Mouse (Mus musculus) heart, postnatal 10 days (tissue): ENCODE results near the gene Hopx. TPM values are rescaled to one million over a fixed set of nuclear protein-coding genes. Genes with fewer than 3 reads are reported as not detected.

Source experiments
- DNase-seq, 2 experiments: peaks; one replicate each; pipeline ENCODE4 v3.0.0; 2021
- intact Hi-C: fragments of 180-260 bp; cut with DNase I; formaldehyde crosslinking; loops from one replicate; pipeline ENCODE4 v1.15.1; 2025
- total RNA-seq, 2 experiments: library from RNA; stranded (reverse); gene quantifications; 2 replicates each; pipeline ENCODE4 v1.2.3; 2021

Hopx gene
- total RNA-seq: 100 to 1,000 TPM; 498 to 553 TPM

GRCm38 (mm10) chr5:77114817-77115731 lies at the start of gene Hopx:
TSS of gene Hopx (minus strand) at chr5:77115121.
- peak; percentile 86 to 90 for DNase-seq
- intact Hi-C loops: loop anchor here (2.0 kb wide), 1 partner anchor 20 kb away; no protein-coding TSS in a partner anchor

- intact Hi-C loops: no loop called here
- DNase-seq: no peak
Observed at GRCm38 (mm10) chr5:77163597-77163996, 48.7 kb upstream of the Hopx start.

- no peak for DNase-seq
- intact Hi-C loops: no loop called here
Observed at GRCm38 (mm10) chr5:77162566-77162965, 47.6 kb upstream of the Hopx start.

- intact Hi-C loops: no loop called here
- no peak for DNase-seq
Observed at GRCm38 (mm10) chr5:77157777-77158540, 43.0 kb upstream of the Hopx start.

- no peak for DNase-seq
- intact Hi-C loops: no loop called here
Observed at GRCm38 (mm10) chr5:77156938-77157337, 42.0 kb upstream of the Hopx start.

- intact Hi-C loops: no loop called here
Observed at GRCm38 (mm10) chr5:77155526-77155925, 40.6 kb upstream of the Hopx start.

GRCm38 (mm10) chr5:77154812-77155211 lies 39.9 kb upstream of the Hopx start:
- intact Hi-C loops: no loop called here
- no peak for DNase-seq

More at GRCm38 (mm10) chr5:77155526-77155925, 40.6 kb upstream of the Hopx start:
- no peak for DNase-seq

- intact Hi-C loops: no loop called here
- DNase-seq: no peak
Observed at GRCm38 (mm10) chr5:77151738-77152137, 36.8 kb upstream of the Hopx start.

- no peak for DNase-seq
- intact Hi-C loops: no loop called here
Observed at GRCm38 (mm10) chr5:77151075-77151474, 36.2 kb upstream of the Hopx start.

- intact Hi-C loops: no loop called here
- DNase-seq: no peak
Observed at GRCm38 (mm10) chr5:77148021-77148621, 33.2 kb upstream of the Hopx start.

- DNase-seq: no peak
- intact Hi-C loops: no loop called here
Observed at GRCm38 (mm10) chr5:77146459-77147170, 31.7 kb upstream of the Hopx start.

- DNase-seq: no peak
- intact Hi-C loops: no loop called here
Observed at GRCm38 (mm10) chr5:77144647-77145046, 29.7 kb upstream of the Hopx start.

GRCm38 (mm10) chr5:77143076-77143475 lies 28.2 kb upstream of the Hopx start:
- intact Hi-C loops: no loop called here
- peak in 1 of 2 experiments; percentile 56 for DNase-seq

GRCm38 (mm10) chr5:77141336-77141735 lies 26.4 kb upstream of the Hopx start:
- intact Hi-C loops: no loop called here
- no peak for DNase-seq

GRCm38 (mm10) chr5:77140861-77141260 lies 25.9 kb upstream of the Hopx start:
- intact Hi-C loops: no loop called here
- no peak for DNase-seq

- intact Hi-C loops: no loop called here
- no peak for DNase-seq
Observed at GRCm38 (mm10) chr5:77140108-77140507, 25.2 kb upstream of the Hopx start.

- no peak for DNase-seq
- intact Hi-C loops: no loop called here
Observed at GRCm38 (mm10) chr5:77137701-77138265, 22.9 kb upstream of the Hopx start.

- no peak for DNase-seq
- intact Hi-C loops: no loop called here
Observed at GRCm38 (mm10) chr5:77136684-77137224, 21.8 kb upstream of the Hopx start.

GRCm38 (mm10) chr5:77134961-77135360 lies 20.0 kb upstream of the Hopx start:
- DNase-seq: no peak
- intact Hi-C loops: loop anchor here (5.0 kb wide), 1 partner anchor 43 kb away; no protein-coding TSS in a partner anchor

- DNase-seq: no peak
- intact Hi-C loops: loop anchor here (5.0 kb wide), 1 partner anchor 42 kb away; no protein-coding TSS in a partner anchor
Observed at GRCm38 (mm10) chr5:77134465-77134864, 19.5 kb upstream of the Hopx start.
